Mouse (Mus musculus) testis, adult 2 months (tissue): Measurements from ENCODE around the gene Kmt2d.

ENCODE experiments used
- CTCF ChIP-seq: fragments of 200-500 bp; IDR thresholded peaks from 2 replicates; pipeline ENCODE4 v1.5.1; 2012; ENCODE audit warnings: low read depth, mild to moderate bottlenecking, inconsistent platforms, low read length, moderate library complexity; ENCODE audit not compliant: control insufficient read depth, insufficient read depth, insufficient replicate concordance
- POLR2A ChIP-seq: fragments of 200-500 bp; IDR thresholded peaks from 2 replicates; pipeline ENCODE4 v1.6.1; 2012; ENCODE audit warnings: low read depth, mild to moderate bottlenecking, inconsistent platforms, low read length, moderate library complexity; ENCODE audit not compliant: control insufficient read depth

GRCm38 (mm10) chr15:98854214-98854613 is 16.8 kb downstream of the Kmt2d start:
- TF ChIP-seq CTCF (no peak), POLR2A (no peak)
